Mouse (Mus musculus) urinary bladder, postnatal 10 days (tissue): ENCODE results near the gene Ntn5.
"Not testable (repeated sequence)": the region's sequence is repeated elsewhere in the genome, so short reads cannot be mapped to it uniquely, and the experiment has no call there.

Experiments used
- DNase-seq: peaks from one replicate; pipeline ENCODE4 v3.0.0; 2022; ENCODE audit warnings: low spot score

Gene Ntn5

GRCm38 (mm10) chr7:45683396-45684050, at the start of gene Ntn5:
Ntn5 (plus strand) TSS chr7:45684022.
- no peak for DNase-seq

GRCm38 (mm10) chr7:45634946-45635681, 48.7 kb upstream of the Ntn5 start:
- DNase-seq = no peak

GRCm38 (mm10) chr7:45635711-45636688, 47.8 kb upstream of the Ntn5 start:
- no peak for DNase-seq

GRCm38 (mm10) chr7:45637710-45638109, 46.1 kb upstream of the Ntn5 start:
- DNase-seq = no peak

GRCm38 (mm10) chr7:45638623-45639401, 45.0 kb upstream of the Ntn5 start:
- DNase-seq = peak; percentile 78

- DNase-seq = no peak
These were observed 44.2 kb upstream of the Ntn5 start, which contains the start of gene Mamstr for GRCm38 (mm10) chr7:45639561-45640027. Mamstr (plus strand) TSS chr7:45639977.

GRCm38 (mm10) chr7:45640191-45640957, 43.4 kb upstream of the Ntn5 start:
- no peak for DNase-seq

- no peak for DNase-seq
These were observed 42.3 kb upstream of the Ntn5 start for GRCm38 (mm10) chr7:45641391-45642040.

- DNase-seq = no peak
These were observed 41.7 kb upstream of the Ntn5 start for GRCm38 (mm10) chr7:45642083-45642482.

- no peak for DNase-seq
These were observed 41.1 kb upstream of the Ntn5 start for GRCm38 (mm10) chr7:45642503-45643255.

GRCm38 (mm10) chr7:45643441-45644178, 40.2 kb upstream of the Ntn5 start:
- peak; percentile 67 for DNase-seq

GRCm38 (mm10) chr7:45644183-45644582, 39.6 kb upstream of the Ntn5 start:
- no peak for DNase-seq

- DNase-seq = no peak
These were observed 38.8 kb upstream of the Ntn5 start for GRCm38 (mm10) chr7:45644872-45645590.

GRCm38 (mm10) chr7:45645591-45645971, 38.2 kb upstream of the Ntn5 start:
- DNase-seq = no peak

GRCm38 (mm10) chr7:45646671-45647070, 37.2 kb upstream of the Ntn5 start:
- DNase-seq = no peak

- no peak for DNase-seq
These were observed 34.5 kb upstream of the Ntn5 start for GRCm38 (mm10) chr7:45649351-45649750.

GRCm38 (mm10) chr7:45650484-45650883, 33.3 kb upstream of the Ntn5 start:
- DNase-seq = not testable (repeated sequence)
